Mouse (Mus musculus) lung, postnatal 25 days (tissue): ENCODE measurements at regions not wholly inside any gene's neighbourhood (a gene's known extent, or its start where the extent isn't known, plus 50 kb on each side); places are given as distances from the start of the nearest gene placed in this dataset.

Source experiments
- DNase-seq: peaks from one replicate; pipeline ENCODE4 v3.0.0; 2022; ENCODE audit warnings: low spot score

- no peak for DNase-seq
Observed at GRCm38 (mm10) chr12:69452986-69453385, 80.7 kb upstream of the Gm9887 start.

- DNase-seq = peak; percentile 68
Observed at GRCm38 (mm10) chr12:69451110-69451509, 78.9 kb upstream of the Gm9887 start.

DNA sequence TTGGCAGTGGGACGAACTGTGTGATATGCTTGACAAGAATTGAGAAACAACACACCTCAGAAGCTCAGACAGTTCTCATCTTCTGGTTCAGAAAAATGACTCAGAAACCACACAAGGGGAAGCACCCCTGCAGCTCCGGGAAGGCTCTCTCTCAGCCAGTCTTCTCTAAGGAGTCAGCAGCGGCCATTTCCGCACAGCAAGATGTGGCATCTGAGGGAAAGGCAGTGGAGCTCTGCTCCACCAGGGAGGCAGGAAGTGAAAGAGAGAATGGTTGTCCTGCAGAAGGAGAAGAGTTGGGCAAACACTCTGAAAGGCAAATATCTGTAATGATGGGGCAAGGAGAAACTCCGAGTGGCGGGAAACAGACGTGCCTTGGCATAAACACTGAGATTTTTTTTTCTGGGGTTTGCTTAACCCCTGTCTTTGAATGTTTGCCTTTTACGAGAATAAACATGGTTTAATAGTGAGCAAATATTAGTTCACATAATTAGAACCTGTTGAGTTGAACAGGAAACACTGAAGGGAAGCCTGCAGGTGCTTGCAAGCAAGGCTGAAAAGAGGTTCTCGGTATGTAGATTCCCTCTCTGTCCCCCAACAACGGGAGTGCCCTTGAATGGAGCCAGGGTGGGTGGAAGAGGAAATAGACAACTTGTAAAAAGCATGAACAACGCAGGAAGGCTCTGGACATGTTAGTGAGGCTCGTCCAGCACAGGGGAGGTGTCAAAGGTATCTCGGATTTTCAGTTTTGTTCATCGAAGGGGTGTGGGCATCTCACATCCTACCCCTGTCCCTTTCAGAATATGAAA, 75.9 kb upstream of the Gm9887 start:
- peak; percentile 82 for DNase-seq

DNA sequence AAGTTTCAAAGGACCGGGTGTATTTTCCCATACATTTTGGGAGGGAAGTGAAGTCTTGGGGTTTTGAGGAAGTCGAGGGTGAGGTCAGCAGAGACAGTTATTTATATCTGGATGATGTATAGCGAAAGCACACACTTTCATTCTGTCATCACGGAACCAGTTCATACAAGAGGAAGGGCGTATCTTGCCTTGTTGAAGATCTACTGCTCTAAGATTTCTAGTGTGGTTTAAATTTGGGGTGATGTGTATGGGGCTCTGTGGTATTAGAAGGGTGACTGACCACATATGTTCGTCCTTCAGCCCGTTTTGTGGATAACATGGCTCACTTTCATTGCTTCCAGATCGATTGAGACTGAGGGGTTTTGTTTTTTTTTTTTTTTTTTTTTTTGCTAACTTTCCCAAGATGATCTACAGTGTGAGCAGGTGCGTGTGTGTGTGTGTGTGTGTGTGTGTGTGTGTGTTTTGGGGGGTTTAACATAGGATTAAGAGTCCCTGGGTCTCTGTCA, 75.1 kb upstream of the Gm9887 start:
- DNase-seq = peak; percentile 63

GRCm38 (mm10) chr12:69446468-69447321, 74.4 kb upstream of the Gm9887 start:
- DNase-seq = peak; percentile 84

- no peak for DNase-seq
Observed at GRCm38 (mm10) chr12:69446085-69446467, 73.8 kb upstream of the Gm9887 start.

GRCm38 (mm10) chr12:69442321-69442720, 70.1 kb upstream of the Gm9887 start:
- DNase-seq = no peak

DNA sequence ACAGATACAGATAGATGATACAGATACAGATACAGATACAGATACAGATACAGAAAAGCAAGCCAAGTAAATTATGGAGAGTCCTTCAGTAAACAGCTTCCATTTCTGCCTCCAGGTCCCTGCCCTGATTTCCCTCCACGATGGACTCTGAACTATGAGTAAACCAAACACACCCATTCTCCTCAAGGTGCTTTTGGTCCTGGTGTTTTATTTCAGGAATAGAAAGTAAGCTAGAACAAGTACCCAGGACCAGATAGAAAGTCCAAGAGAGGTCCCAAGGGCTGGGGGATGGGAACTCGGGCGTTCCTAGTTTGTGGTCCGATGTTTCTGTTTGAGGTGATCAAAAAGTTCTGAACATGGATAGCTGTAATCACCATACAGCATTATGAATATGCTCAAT, 69.5 kb upstream of the Gm9887 start:
- DNase-seq = no peak

GRCm38 (mm10) chr12:69438271-69438670, 66.0 kb upstream of the Gm9887 start:
- no peak for DNase-seq

GRCm38 (mm10) chr12:69436839-69437501, 64.7 kb upstream of the Gm9887 start:
- peak; percentile 62 for DNase-seq

- no peak for DNase-seq
Observed at GRCm38 (mm10) chr12:69434315-69434714, 62.1 kb upstream of the Gm9887 start.

DNA sequence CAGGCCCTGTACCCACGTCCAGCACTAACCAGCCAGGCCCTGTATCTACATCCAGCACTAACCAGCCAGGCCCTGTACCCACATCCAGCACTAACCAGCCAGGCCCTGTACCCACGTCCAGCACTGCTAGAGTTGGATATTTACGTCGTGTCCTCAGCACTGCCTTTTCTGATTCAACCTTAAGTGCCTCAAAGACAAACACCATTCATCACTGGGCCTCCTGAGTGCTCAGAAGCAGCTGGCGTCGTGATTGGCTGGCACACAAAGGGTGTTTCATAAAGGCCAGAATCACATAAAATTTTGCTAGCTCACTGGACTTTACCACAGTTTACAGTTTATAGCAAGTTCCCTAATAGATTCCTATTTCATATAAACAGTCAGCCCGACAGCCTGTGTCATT, 59.8 kb upstream of the Gm9887 start:
- DNase-seq = no peak

GRCm38 (mm10) chr12:69428108-69428507, 55.9 kb upstream of the Gm9887 start:
- no peak for DNase-seq

DNA sequence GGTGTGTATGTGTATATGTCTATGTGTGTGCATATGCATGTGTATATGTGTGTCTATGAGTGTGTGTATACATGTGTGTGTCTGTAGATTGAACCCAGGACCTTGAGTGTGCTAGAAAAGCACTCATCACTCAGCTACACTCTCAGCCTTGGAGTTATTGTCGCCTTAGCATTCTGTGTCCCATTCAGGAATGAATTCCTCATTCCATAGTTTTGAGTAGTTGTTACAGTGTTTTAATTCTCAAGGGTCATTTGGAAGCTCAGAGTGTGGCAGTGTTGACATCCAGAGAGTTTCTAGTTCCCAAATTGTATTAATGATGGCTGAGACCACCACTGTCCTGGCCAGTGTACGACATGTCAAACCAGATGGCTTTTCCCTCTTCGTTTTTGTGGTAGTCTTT, 53.4 kb upstream of the Gm9887 start:
- DNase-seq = no peak

DNA sequence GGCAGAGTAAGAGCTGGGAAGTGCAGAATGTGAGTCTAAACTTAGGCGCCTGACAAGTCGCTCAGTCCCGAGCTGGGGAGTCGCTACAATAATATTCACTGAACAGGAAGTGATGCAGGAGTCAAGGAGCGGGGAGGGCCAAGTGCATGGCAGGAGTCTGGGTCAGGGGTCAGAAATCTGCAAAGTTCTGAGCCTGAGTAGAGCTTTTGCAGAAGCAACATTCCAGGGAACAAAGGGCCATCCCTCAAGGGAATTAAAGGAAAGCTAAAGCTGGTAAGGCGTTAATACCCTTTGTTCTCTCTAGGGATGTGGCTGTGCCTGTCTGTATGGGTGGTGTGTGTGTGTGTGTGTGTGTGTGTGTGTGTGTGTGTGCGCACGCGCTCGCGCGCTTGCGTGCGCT, 52.7 kb upstream of the Gm9887 start:
- no peak for DNase-seq
